Mouse (Mus musculus) megakaryocyte, embryonic 14.5 days (primary cell): ENCODE data around the gene Lrig2.

Source experiments
- FLI1 ChIP-seq: IDR thresholded peaks from 2 replicates; pipeline ENCODE4 v1.6.1; 2012; ENCODE audit warnings: low read length, inconsistent platforms, mixed read lengths
- GATA1 ChIP-seq: IDR thresholded peaks from 3 replicates; pipeline ENCODE4 v1.6.1; 2012; ENCODE audit warnings: mixed read lengths, low read length, inconsistent platforms, borderline replicate concordance

GRCm38 (mm10) chr3:104543825-104544224 is 32.1 kb upstream of the Lrig2 start:
- TF ChIP-seq GATA1 (no peak), FLI1 (no peak)
